Mouse (Mus musculus) cortical plate, adult 2 months (tissue): ENCODE data around the gene Twsg1.

Experiments used
- CTCF ChIP-seq: fragments of 200-500 bp; IDR thresholded peaks from 2 replicates; pipeline ENCODE4 v1.5.1; 2011; ENCODE audit warnings: mild to moderate bottlenecking, control low read depth, low read length; ENCODE audit not compliant: insufficient read depth; ENCODE audit errors: extremely low read depth
- POLR2A ChIP-seq: fragments of 200-500 bp; IDR thresholded peaks from 2 replicates; pipeline ENCODE4 v1.6.1; 2011; ENCODE audit warnings: mild to moderate bottlenecking, low read length, control low read depth; ENCODE audit not compliant: insufficient read depth; ENCODE audit errors: extremely low read depth

- TF ChIP-seq POLR2A (no peak), CTCF (peak; percentile 33; the same call in 1 of the 2 replicates)
Measured at GRCm38 (mm10) chr17:65952083-65952482, 1.1 kb upstream of the Twsg1 start.
